Mouse (Mus musculus) macrophage (primary cell): Measurements from ENCODE around the gene Otop3. TPM values are rescaled to one million over a fixed set of nuclear protein-coding genes. Genes with fewer than 3 reads are reported as not detected.

Experiments
- H3K27ac ChIP-seq: fragments of 350-480 bp; formaldehyde crosslinking; 2 replicates; pipeline ENCODE4 v1.9.0; 2021
- H3K36me3 ChIP-seq: fragments of 350-480 bp; formaldehyde crosslinking; 2 replicates; pipeline ENCODE4 v1.9.0; 2021; ENCODE audit errors: inconsistent target
- H3K4me3 ChIP-seq: fragments of 350-480 bp; formaldehyde crosslinking; 2 replicates; pipeline ENCODE4 v1.9.0; 2021; ENCODE audit errors: inconsistent target
- H3K79me2 ChIP-seq: fragments of 350-480 bp; formaldehyde crosslinking; 2 replicates; pipeline ENCODE4 v1.9.0; 2021; ENCODE audit errors: inconsistent target
- WGBS: methylation state at CpG from one replicate; pipeline ENCODE4 v1.1.7; 2026; ENCODE audit warnings: inconsistent platforms; ENCODE audit not compliant: missing documents; 5-methylcytosine and 5-hydroxymethylcytosine counted together
- polyA plus RNA-seq: library from polyadenylated mRNA; stranded (reverse); fragments of 250-400 nt; gene quantifications from 3 replicates; pipeline ENCODE4 v1.2.4, GENCODE M21; 2018; ENCODE audit warnings: inconsistent platforms

The Otop3 gene
- polyA plus RNA-seq, 1 experiment from 2014 or later, result not detected

DNA sequence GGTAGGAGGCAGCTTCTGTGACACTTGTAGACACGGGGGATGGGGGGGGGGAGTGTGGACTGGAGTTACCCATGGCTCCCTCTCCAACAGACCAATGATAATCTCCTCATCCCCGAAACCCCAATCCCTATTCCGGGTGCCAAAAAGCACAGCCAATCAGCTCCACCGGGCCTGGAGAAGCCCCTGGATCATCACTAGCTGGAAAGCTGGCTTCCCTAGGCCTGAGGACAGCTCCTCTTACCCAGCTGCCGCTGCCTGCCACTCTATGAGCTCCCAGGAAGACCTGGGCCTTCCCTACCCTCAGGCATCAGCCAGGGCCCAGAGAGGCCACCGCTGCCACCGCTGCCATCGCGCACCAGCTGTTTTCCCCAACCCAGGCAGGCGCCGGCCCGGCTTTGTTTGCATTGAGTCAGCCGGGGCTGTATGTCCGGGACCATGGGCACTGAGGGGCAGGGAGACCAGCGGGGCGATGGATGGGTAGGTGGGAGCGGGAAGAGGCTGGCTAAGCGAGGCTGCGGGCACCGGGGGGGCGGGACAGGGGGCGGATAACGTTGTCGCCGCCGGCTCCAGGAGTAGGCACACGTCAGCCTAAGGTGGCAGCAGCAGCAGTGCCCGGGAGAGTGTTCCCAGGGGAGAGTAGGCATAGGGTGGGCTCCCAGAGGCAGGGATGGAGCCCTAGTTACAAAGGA is 32.3 kb downstream of the Otop3 start:
- H3K27ac ChIP-seq, result no peak overlapping the region
- H3K4me3 ChIP-seq, result no peak overlapping the region
- H3K36me3 ChIP-seq, result no peaks in the 10 kb centered on the region
- WGBS, result 6% methylated on average over 28 of the region's 28 CpGs
- H3K79me2 ChIP-seq, result no peaks in the 10 kb centered on the region

DNA sequence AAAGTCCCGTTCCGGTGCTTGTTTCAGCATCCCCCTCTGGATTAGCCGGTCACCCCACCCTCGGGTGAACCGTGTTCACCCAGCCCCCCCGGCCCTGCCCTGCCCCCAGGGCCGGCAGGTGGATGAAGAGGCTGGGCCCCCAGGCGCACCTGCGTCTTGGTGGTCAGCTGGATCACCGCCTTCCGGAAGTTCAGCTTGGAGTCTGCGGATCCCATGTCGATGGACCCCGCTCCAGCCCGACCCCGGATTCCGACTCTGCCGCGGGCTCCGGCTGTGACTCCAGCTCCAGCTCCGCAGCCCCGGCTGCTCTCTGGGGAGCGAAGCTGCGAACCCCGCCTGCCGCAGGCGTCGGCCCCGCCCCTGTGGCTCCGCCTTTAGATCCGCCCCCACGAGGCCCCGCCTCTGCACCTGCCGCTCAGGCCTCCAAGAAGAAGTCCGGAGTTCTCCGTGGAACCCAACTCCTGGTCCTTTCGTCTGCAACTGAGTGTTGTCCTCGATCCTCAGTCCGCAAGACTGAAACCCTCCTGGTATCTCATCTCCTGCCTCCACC is 32.9 kb downstream of the Otop3 start, which contains the start of gene Hid1:
Hid1 (minus strand) TSS at position 362 of the 550 bp plus-strand sequence.
- Histone ChIP-seq H3K79me2 (no peaks in the 10 kb centered on the region), H3K36me3 (no peaks in the 10 kb centered on the region), H3K4me3 (no peak within 1 kb of the TSS), H3K27ac (no peak within 1 kb of the TSS)
- 2% methylated on average over 39 of the region's 39 CpGs for WGBS

- Histone ChIP-seq H3K4me3 (no peak overlapping the region), H3K27ac (no peak overlapping the region), H3K36me3 (no peaks in the 10 kb centered on the region), H3K79me2 (no peaks in the 10 kb centered on the region)
- 70% methylated on average over 7 of the region's 7 CpGs for WGBS
These were observed 35.8 kb downstream of the Otop3 start for GRCm38 (mm10) chr11:115370368-115370767.

DNA sequence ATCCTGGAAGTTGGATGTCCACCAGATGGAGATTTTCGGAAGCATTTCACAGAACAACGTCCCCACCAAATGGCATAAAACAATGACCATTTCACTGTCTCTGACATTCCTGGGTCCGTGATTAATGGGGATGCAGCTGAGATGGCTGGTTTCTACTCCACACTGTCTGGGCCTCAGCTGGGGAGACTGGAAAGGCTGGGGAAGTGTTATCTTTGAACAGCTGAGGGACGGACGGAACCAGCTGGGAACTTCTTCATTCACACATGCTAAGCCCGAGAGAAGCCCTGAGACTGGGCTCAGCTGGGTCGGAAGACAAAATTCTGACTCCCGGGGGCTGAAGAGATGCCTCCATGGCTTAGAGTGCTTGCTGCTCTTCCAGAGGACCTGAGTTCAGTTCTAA is 36.8 kb downstream of the Otop3 start:
- no peaks in the 10 kb centered on the region for H3K36me3 ChIP-seq
- WGBS, result 88% methylated on average over 8 of the region's 8 CpGs
- H3K27ac ChIP-seq, result no peak overlapping the region
- H3K79me2 ChIP-seq, result no peaks in the 10 kb centered on the region
- H3K4me3 ChIP-seq, result no peak overlapping the region

GRCm38 (mm10) chr11:115372015-115372414 is 37.5 kb downstream of the Otop3 start:
- Histone ChIP-seq H3K4me3 (no peak overlapping the region), H3K79me2 (no peaks in the 10 kb centered on the region), H3K36me3 (no peaks in the 10 kb centered on the region), H3K27ac (no peak overlapping the region)
- 73% methylated on average over 1 of the region's 1 CpGs for WGBS

DNA sequence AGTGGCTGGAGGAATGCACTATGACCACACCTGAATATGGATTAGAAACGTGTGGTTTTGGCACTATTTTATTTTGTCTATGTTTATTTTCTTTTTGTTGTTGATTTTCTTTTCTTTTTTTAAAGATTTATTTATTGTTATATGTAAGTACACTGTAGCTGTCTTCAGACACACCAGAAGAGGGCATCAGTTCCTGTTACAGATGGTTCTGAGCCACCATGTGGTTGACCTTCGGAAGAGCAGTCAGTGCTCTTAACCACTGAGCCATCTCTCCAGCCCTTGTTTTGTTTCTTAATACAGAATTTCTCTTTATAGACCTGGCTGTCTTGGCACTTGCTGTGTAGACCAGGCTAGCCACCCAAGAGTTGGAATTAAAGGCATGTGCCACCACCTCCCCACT is 38.2 kb downstream of the Otop3 start:
- Histone ChIP-seq H3K4me3 (no peak overlapping the region), H3K36me3 (no peaks in the 10 kb centered on the region), H3K27ac (no peak overlapping the region), H3K79me2 (no peaks in the 10 kb centered on the region)
- WGBS, result 79% methylated on average over 2 of the region's 2 CpGs

GRCm38 (mm10) chr11:115373805-115374694 is 39.5 kb downstream of the Otop3 start:
- Histone ChIP-seq H3K4me3 (peak overlapping the region; percentile 0; the same call in 1 of the 2 replicates), H3K27ac (no peak overlapping the region), H3K36me3 (no peaks in the 10 kb centered on the region), H3K79me2 (no peaks in the 10 kb centered on the region)
- WGBS, result 3% methylated on average over 30 of the region's 30 CpGs

- H3K79me2 ChIP-seq, result no peaks in the 10 kb centered on the region
- H3K27ac ChIP-seq, result no peak overlapping the region
- H3K4me3 ChIP-seq, result no peak overlapping the region
- 69% methylated on average over 12 of the region's 12 CpGs for WGBS
- no peaks in the 10 kb centered on the region for H3K36me3 ChIP-seq
These were observed 40.3 kb downstream of the Otop3 start for GRCm38 (mm10) chr11:115374695-115375425.

DNA sequence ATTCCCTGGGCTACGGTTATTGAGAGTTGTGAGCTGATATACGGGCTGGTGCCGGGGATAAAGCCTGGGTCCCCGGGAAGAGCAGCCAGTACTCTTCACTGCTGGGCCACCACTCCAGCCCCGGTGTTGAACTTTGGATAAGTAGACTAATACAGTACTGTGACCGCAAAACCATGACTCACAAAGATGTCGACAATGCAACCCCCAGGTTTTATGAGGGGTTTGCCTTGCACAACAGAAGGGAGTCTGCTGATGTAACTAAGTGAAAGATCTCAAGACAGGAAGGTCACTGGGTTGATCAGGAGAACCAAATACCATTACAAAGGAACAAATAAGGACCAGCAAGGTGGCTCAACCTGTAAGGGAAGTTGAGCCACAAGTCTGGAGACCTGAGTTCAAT is 42.2 kb downstream of the Otop3 start:
- no peaks in the 10 kb centered on the region for H3K36me3 ChIP-seq
- H3K79me2 ChIP-seq, result no peaks in the 10 kb centered on the region
- WGBS, result 53% methylated on average over 7 of the region's 7 CpGs
- H3K4me3 ChIP-seq, result no peak overlapping the region
- H3K27ac ChIP-seq, result no peak overlapping the region

GRCm38 (mm10) chr11:115377254-115377653 is 42.7 kb downstream of the Otop3 start:
- WGBS, result 89% methylated on average over 4 of the region's 4 CpGs
- Histone ChIP-seq H3K27ac (no peak overlapping the region), H3K36me3 (no peaks in the 10 kb centered on the region)

DNA sequence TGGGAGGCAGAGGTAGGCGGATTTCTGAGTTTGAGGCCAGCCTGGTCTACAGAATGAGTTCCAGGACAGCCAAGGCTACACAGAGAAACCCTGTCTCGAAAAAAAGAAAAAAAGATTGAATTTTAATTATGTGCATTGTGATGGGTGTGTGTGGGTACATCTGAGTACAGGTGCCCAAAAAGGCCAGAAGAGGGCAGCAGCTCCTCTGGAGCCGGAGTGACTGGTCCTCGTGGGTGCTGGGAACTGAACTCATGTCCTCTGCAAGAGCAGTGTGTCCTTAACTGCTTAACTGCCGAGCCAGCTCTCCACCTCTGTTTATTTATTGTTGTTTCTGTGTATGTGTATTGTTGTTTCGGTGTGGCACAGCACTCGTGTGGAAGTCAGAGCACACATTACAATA is 43.3 kb downstream of the Otop3 start:
- no peak overlapping the region for H3K4me3 ChIP-seq
- no peak overlapping the region for H3K27ac ChIP-seq
- H3K79me2 ChIP-seq, result no peaks in the 10 kb centered on the region
- 97% methylated on average over 7 of the region's 7 CpGs for WGBS
- H3K36me3 ChIP-seq, result no peaks in the 10 kb centered on the region

More at GRCm38 (mm10) chr11:115377254-115377653, 42.7 kb downstream of the Otop3 start:
- Histone ChIP-seq H3K4me3 (no peak overlapping the region), H3K79me2 (no peaks in the 10 kb centered on the region)

DNA sequence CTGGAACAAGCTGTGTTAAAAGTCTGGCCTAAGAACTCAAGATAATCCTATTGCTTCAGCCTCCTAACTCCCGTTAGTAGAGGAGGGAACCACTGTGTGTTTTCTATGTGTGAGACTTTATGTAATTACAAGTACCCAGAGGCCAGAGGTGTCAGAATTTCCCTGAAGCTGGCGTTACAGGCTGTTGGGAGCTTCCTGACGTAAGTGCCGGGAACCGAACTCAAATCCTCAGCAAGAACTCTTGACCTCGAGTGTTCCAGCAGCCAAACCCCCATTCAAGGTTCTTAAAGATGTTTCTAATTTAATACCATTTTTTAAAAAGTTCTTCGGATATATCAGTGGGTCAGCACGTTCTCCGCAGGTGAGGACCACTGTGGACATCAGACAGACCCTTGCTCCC is 46.7 kb downstream of the Otop3 start:
- Histone ChIP-seq H3K27ac (no peak overlapping the region), H3K4me3 (no peak overlapping the region), H3K36me3 (no peaks in the 10 kb centered on the region), H3K79me2 (no peaks in the 10 kb centered on the region)
- WGBS, result 70% methylated on average over 9 of the region's 9 CpGs

GRCm38 (mm10) chr11:115381743-115382539 is 47.4 kb downstream of the Otop3 start, which contains the start of gene Cdr2l:
TSS of gene Cdr2l (plus strand) at chr11:115381916.
- WGBS, result 3% methylated on average over 75 of the region's 76 CpGs
- H3K4me3 ChIP-seq, result no peak within 1 kb of the TSS
- no peaks in the 10 kb centered on the region for H3K36me3 ChIP-seq
- H3K27ac ChIP-seq, result no peak within 1 kb of the TSS
- H3K79me2 ChIP-seq, result no peaks in the 10 kb centered on the region

GRCm38 (mm10) chr11:115382891-115383290 is 48.4 kb downstream of the Otop3 start:
- Histone ChIP-seq H3K79me2 (no peaks in the 10 kb centered on the region), H3K36me3 (no peaks in the 10 kb centered on the region), H3K27ac (no peak overlapping the region), H3K4me3 (no peak overlapping the region)
- 58% methylated on average over 5 of the region's 5 CpGs for WGBS
